Mouse (Mus musculus) monocyte, adult 2 months (primary cell): Measurements from ENCODE around the gene Cgnl1.
A peak's percentile ranks its signal among the peaks of the same experiment; 100 is the strongest.

Experiments
- DNase-seq, 2 experiments: peaks; one replicate each; pipeline ENCODE4 v3.0.0; 2022; ENCODE audit warnings: low spot score in 2 of 2, low read depth in 1 of 2

The Cgnl1 gene

DNA sequence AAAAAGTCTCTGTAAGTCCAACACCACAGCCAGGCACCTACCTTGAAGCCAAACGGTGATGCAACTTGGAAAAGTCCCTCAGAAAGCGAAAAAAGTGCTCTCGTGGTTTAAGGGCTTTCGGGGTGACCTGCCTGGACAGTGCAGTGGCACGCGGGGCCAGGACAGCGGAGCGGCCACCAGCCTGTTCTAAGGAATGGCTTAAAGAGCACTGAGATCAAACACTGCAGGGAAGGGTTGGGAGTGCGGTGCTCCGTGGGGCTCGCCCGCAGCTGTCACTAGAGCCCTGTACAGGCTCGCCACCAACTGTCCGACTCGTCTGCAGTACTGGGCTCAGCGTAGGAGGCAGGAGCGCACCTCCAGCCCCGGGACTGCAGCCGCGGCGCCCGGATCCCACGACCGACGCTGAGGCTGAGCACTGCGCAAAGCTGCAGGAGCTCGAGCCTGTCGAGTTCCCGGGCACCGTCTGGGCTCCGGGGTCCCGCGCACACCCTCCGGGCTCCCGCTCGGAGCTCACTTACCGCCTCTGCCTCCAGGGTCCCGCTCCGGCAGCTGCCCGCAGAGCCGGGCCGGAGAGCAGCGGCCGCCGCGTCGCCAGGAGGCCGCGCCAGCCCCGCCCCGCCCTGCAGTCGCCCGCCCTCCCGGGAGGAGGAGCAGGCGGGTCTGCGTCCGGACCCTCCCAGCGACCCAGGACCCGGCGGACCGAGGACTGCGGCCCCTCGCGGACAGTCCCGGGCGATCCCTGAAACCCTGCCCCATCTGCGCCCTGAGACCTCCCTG lies at the start of gene Cgnl1:
TSS of gene Cgnl1 (minus strand) at position 612 of the 777 bp plus-strand sequence.
- DNase-seq: no peak

DNA sequence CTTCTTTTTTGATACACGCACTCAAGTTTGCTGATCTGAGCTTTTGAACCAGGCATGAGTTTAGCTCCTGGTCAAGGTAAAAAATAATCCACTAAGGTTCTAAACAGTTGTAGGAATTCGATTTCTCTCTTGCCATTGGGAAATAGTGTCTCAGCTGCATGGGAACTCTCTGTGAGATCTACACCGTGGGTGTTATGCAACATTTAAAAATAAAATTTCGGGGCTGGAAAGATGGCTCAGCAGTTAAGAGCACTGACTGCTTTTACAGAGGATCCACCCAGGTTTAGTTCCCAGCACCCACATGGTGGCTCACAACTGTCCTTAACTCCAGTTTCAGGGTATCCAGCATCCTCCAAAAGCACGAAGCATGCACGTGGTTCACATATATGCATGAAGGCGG lies 47.1 kb upstream of the Cgnl1 start:
- no peak for DNase-seq

DNA sequence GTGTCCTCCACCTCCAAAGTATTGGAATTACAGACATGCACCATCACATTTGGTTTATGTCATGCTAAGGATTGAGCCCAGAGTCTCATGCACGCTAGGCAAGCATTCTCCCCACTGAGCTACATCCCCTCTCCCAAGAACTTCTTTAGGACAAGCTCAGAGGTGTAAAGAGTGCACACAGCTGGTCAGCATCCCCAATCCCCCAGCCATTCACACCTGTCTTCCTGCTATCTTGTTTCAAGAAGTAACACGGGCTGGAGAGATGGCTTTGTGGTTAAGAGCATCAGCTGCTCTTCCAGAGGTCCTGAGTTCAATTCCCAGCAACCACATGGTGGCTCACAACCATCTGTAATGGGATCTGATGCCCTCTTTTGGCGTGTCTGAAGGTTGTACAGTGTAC lies 44.7 kb upstream of the Cgnl1 start:
- DNase-seq: no peak

DNA sequence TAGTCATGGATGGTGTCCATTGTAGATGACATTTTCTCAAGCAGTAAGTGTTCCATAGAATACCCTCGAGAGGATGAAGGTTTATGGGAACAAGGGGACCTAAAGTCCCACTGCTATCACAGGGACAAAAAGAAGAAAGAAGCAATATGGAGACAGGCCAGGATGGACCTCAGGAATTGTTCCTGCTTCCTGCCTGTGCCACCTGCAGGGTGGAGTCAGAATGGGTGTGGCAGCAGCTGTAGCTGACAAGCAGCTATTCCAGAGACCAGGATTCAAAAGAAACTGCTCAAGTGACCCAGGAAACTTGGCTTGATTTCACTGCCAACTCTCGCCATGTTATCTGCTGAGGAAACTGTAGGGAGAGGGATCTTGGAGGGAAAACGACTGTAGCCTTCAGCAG lies 42.2 kb upstream of the Cgnl1 start:
- no peak for DNase-seq

DNA sequence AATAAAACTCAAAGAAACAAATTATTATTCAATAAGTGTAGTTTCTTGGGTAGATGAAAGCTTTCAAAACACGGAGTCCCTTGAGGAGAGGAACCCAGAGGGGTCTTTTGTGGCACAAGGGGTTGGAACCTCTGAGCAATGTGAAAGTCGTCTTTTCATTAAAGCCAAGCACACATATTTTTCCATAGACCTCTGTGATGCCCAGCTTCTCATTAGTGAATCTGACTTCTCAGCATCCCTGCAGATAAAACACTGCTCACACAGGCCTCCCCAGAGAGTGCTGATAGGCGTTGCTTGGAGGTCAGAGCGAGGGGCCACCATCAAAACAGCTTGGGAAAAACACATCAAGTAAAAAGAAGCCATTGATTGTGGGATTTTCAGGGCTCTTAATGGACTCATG lies 41.5 kb upstream of the Cgnl1 start:
- DNase-seq: no peak

DNA sequence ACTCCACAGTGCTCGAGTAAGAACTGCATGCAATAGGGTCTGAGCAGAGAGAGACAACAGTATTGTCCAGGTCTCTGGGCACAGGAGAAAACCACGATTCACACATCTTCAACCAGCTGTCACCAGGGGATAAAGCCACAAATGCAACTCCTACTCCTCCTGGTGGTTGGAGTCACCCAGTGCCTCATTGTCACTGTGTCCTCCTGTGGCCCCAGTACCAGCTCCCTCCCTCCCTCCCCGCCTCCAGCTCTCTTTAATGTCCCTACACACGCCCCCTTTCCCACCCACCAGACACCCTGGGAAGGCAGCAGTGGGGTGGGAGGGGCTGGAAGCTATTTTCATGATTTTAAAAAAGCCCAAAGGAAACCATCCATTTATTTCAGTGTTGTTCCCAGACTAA lies 41.0 kb upstream of the Cgnl1 start:
- DNase-seq: no peak

DNA sequence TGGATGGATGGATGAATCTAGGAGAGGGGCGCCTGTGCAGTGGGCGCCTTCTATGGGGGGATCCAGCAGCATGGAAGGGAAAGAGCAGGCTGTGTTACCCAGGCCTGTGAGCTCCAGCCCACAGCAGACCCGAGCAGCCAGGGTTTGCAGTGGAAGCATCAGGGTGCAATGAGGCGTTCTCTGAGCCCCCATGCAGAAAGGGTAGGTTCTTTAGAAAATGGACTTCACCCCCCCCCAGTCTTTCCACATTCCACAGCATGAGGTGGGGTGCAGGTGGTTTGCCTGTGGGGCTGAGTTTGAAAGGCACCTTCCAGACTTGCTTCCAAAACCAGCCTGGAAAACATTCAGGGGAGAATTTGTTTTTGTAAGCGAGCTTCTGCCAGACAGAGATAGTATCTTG lies 40.0 kb upstream of the Cgnl1 start:
- no peak for DNase-seq

DNA sequence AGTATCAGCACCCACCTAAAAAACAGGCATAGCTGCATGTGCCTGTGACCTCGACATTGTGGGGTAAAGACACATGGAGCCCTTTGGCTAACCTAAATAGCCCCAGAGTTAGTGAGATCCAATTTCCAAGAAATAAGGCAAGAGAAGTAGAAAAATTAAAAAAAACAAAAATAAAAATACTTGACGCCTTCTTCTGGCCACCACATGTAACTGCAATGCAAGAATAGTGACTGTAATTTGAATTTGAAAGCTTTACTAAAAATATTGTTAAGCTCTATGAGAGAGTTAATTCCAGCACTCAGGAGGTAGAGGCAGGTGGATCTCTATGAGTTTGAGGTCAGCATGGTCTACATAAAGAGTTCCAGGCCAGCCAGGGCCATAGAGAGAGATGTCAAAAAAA lies 39.3 kb upstream of the Cgnl1 start:
- DNase-seq: no peak

DNA sequence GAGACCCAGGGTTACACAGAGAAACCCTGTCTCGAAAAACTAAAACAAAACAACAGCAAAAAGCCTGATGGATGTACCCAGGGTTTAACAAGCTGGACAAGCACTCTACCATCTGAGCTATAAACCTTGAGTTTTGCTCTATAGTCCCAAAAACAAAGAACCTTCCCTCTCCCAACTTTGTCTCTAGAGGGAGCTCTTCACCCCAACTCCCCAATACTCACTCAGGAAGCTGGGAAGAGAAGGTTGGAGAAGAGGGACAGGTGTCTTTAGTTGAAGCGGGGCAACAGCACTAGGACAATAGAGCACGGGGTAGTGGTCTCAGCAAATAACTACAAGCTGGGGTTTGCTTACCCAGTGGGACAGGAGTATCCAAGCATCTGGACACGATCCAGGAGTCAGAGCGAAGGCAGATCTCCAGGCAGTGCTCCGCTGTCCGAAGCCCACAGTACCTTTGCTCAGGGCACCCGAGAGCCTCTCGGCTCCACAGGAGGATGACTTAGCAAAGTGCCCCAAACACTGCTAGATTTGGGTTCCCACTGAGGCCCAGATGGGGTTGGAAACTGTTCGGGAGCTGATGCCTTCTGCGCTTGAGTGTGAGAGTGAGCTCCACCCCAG lies 37.3 kb upstream of the Cgnl1 start:
- DNase-seq: no peak

DNA sequence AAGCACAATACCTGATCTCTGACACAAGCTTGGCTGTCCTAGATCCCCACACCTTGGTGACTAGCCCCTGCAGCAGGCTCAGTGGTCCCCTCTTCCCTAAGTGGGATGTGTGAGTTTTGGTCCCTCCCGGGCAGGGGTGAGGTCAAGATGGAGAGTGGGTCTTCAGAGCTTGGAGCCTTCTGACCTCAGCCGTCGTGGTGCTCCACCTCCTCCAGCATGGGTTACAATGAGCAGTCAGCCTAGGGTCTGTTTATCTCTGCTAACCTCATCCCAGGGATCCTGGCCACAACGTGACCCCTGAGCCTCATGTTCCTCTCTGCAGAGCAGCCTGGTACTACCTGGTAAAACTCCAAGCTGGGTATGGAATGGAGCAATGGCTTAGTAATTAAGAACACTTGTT lies 36.4 kb upstream of the Cgnl1 start:
- no peak for DNase-seq

DNA sequence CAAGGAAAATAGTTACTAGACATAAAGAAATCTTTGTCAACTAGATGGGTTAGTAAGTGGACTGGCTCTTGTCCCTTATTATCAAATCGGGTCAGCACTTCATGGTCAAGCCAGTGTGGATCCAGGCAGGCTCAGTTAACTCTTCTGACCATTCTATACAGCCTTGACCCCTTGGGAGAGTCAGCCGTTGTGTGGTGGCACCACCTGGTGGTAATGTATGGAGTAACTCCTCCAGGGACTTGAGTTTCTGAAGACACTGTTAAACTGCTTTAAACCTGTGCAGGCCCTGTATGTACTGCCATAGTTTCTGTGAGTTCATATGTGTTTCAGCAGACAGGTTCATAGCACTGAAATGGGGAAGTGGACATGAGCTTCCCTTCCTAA lies 35.0 kb upstream of the Cgnl1 start:
- peak; percentile 12 to 41 for DNase-seq

DNA sequence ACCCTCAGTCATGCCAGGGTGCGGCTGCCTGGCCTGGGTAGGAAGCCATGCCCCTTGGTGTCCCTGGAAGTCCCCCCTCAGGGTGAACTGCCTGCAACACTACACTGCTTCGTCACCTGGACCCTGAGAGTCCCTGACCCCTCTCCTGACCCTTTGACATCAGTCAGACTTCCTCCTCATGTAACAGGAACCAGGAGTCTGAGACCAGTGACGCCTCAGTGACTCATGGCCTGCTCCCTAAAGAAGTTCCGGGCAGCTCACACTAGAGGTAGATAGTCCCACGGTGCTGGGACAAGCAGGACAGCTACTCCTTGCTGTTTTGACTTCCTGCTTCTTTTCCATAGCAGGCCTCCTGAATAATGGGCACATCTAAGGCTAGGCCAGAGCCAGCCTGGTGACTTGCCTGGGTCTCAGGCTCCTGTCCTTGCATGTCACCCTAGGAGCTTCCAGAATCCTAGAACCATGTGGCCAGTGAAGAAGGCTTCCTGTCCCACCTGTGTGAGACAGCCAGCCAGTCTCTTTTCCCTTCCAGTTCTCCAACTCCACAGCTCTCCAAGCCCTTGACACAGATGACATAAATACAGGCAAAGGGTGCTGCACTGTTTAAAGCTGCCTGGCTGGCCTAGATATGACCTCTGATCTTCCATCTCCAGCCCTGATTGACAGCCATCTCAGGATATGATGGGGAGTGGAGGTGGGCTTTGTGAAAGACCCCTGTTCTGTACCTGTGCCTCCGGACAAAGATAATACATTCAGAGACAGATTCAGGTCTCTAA lies 34.4 kb upstream of the Cgnl1 start:
- peak in 1 of 2 experiments; percentile 3 for DNase-seq

DNA sequence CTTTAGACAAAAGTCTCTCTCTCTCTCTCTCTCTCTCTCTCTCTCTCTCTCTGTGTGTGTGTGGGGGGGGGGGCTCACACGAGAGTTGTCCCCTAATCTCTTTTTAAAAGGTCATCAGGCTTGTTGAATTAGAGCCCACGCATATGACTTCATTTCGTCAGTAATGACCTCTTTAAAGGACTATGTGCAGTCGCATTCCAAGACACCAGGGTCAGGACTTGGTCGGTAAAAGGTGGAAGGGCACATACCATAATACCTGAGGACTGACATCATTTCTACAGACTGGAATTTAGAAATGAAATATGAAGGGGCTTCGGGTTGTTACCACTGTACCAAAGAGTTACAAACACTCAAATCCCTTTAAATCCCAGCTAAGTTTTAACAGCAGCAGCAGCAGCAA lies 32.7 kb upstream of the Cgnl1 start:
- no peak for DNase-seq

DNA sequence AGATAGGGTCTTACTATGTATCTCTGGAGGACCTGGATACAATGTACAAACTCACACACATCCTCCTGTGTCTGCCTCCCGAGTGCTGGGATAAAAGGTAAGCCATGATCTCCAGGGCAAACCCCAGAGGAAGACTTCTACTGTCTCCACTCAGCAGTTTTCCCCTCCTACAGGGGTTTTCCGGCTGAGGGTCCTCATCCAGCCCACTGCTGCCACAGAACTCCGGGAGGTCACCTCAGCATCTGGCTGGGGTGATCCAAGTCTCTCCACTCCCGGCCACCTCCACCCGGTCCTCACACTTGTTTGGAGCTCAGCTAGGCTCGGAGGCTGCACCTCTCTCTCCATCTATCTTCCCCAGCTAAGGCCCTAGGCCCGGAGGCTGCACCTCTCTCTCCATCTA lies 31.9 kb upstream of the Cgnl1 start:
- DNase-seq: no peak

DNA sequence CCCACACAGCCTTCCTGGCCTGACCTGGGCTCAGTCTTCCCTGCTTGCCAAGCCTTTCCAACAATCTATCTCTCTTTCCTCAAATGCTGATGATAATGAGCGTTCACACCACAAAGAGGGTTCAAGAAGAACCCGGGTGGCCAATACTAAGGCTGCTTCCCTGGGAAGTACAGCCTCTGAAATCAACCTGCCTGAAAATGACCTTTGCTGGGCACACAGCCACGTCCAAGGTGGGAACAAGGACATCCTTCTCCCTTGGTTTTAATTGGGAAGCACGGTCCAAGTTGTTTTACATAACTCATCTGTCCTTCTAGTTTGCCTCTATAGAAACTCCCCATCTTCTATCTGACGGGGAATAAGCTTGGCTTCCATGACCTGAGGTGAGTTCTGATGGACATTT lies 28.2 kb upstream of the Cgnl1 start:
- DNase-seq: no peak

DNA sequence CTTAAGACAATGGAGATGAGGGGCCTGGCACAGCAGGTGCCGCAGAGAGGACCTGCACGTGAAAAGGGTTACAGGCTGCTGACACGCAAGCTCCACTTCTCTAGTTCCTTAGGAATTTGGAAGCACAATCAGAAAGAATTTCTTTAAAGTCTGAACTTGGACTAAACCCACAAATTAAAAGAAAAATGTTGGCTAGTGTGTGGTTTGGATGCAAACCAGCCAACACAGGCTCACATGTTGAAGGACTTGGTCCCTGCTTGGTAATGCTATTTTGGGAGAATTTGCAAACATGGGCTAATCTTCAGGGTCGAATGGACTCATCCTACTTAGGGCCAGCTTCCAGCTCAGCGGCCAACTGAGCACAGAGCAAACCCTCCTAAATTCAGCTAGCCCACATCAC lies 26.8 kb upstream of the Cgnl1 start:
- no peak for DNase-seq

DNA sequence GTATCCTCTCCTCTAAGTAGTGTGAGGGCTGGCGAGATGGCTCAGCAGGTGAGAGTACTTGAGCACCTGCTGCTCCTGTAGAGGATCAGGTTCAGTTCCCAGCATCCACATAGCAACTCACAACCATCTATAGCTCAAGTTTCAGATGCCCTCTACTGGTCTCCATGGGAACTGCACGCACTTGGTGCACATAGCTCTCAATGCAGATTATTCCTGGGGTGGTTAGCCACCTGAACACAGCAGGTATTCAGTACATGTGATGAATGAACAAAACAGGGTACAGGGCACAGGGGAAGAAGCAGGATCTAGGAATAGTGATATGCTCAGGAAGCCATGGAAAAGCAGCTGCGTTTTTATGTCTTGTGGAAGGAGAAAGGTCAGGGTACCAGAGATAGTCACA lies 6.0 kb upstream of the Cgnl1 start:
- no peak for DNase-seq

DNA sequence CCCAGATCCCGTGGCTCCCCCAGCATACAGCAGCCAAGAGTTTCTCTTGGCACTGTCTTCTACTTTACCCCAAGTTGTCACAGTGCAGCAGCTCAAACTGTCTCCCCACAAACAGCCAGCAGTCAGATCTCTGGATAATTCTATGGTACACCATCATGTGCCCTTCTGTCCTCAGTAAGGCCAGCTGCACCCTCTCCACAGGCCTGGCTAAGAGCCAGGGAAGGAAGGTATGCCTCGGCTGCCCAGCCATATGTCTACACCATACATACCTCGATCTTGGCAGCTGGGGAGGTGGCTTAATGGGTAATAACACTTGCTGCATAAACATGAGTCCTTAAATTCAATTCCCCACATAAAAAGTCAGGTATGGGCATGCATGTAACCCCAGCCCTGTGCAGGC lies 4.9 kb upstream of the Cgnl1 start:
- no peak for DNase-seq

DNA sequence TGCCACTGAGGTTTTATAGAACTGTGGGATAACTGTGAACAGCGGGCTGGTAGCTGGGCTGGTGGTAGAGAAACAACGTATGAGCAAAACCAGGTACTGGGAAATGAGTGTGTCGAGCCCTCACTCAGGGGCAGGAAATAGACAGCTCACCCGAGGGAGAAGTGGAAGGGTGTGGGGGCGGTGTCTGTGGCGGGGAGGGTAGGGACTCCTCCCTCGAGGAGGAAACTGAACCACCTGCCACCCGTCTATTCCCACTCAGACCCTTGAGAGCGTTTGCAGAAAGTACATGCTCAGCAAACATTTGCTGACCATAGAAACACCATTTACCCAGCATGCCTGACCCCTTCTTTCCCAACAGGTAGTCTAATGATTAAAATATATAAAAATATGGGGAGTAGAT lies 2.2 kb upstream of the Cgnl1 start:
- no peak for DNase-seq

DNA sequence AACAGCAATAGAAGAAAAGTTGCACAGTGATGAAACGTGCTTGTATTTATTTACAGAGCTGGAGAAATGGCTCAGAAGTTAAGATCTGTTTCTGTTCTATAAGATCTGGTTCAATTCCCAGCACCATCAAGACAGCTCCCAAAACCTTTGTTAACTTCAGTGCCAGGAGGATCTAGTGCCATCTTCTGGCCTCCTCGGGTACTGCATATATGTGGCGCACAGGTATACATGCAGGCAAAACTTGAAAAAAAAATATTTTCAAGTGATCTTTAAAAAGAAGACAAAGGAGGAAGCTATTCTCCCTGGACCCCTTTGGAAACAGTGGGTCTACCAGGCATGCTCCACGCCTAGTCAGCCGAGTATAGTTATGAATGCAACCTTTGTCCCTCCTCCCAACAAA lies 936 bp upstream of the Cgnl1 start:
- DNase-seq: no peak

DNA sequence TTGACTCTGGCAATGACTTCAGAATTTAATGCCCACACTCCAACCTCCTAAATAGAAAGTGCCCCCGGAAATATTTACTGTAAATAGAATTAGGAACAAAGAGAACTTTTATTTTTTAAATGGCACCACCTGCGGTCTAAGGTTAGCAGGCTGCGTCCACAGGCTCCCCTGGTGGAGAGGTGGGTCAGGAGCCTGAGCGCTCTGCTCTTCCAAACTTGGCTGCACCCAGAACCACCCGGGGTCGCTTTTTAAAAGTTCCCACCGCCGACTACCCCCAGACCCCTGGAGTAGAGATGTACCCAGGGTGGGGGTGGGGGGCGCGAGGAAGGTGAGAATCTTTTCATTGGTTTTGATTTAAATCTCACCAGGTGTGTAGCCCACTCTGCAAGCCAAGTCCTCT lies 918 bp downstream of the Cgnl1 start:
- DNase-seq: no peak

DNA sequence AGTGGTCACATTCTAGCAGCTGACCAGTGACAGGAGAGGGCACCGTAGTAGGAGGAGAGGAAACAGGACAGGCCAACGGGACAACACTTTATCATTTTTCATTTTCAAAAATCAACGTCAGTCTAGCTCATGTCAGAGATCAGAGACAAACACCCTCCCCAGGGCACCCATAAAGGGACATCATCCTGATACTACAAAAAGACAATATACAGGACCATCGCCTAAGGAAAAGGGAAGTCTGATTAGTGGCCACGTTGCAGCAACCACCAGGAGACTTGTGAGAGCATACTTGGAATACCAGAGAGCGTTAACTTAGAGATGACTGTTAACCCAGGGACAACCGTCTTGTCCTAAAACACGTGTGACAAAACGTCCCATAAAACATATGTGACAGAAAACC lies 1.7 kb downstream of the Cgnl1 start:
- no peak for DNase-seq
